Mouse (Mus musculus): ENCODE measurements around the gene Gm21060. TPM values are rescaled to one million over a fixed set of nuclear protein-coding genes. Genes with fewer than 3 reads are reported as not detected.

The Gm21060 gene
- polyA plus RNA-seq, 1 experiment from 2014 or later: not detected

Other genes starting within 250 kb of the Gm21060 start
- 11.7 and 15.4 TPM in 2 replicates for gene Zfp950, start 156.2 kb downstream of the Gm21060 start, polyA plus RNA-seq (2015; fragmentation: Nextera tagmentation; extraction: Ambion mirVana)
- 0.06 and 0.07 TPM in 2 replicates for gene Gm7102, start 120.8 kb downstream of the Gm21060 start, polyA plus RNA-seq (2015; fragmentation: Nextera tagmentation; extraction: Ambion mirVana)
- gene Gm6020, start 113.2 kb downstream of the Gm21060 start, polyA plus RNA-seq (2015; fragmentation: Nextera tagmentation; extraction: Ambion mirVana): not detected in 2 replicates
- 13.8 and 18.2 TPM in 2 replicates for gene Csf2ra, start 68.6 kb downstream of the Gm21060 start, polyA plus RNA-seq (2015; fragmentation: Nextera tagmentation; extraction: Ambion mirVana)

Data from liver, embryonic 16.5 days (tissue).